Mouse (Mus musculus): Measurements from ENCODE around the gene Lmx1b.

Lmx1b gene

GRCm38 (mm10) chr2:33640171-33640721 lies at the start of gene Lmx1b:
Gene Lmx1b (minus strand): TSS chr2:33640511.
- in situ Hi-C loops (cut with MboI, MseI): loop anchor here in 1 of 2 experiments (5.0 kb wide), 1 partner anchor 148 kb away; no protein-coding TSS in a partner anchor

GRCm38 (mm10) chr2:33689880-33690462 lies 49.7 kb upstream of the Lmx1b start:
- in situ Hi-C loops (cut with MboI, MseI): no loop called here

GRCm38 (mm10) chr2:33689155-33689879 lies 49.0 kb upstream of the Lmx1b start:
- in situ Hi-C loops (cut with MboI, MseI): no loop called here

GRCm38 (mm10) chr2:33683594-33683993 lies 43.3 kb upstream of the Lmx1b start:
- in situ Hi-C loops (cut with MboI, MseI): no loop called here

GRCm38 (mm10) chr2:33683095-33683494 lies 42.8 kb upstream of the Lmx1b start:
- in situ Hi-C loops (cut with MboI, MseI): no loop called here

GRCm38 (mm10) chr2:33682219-33682618 lies 41.9 kb upstream of the Lmx1b start:
- in situ Hi-C loops (cut with MboI, MseI): no loop called here

GRCm38 (mm10) chr2:33678950-33679654 lies 38.8 kb upstream of the Lmx1b start:
- in situ Hi-C loops (cut with MboI, MseI): loop anchor here in 1 of 2 experiments (5.0 kb wide), 1 partner anchor 53 kb away; no protein-coding TSS in a partner anchor

- in situ Hi-C loops (cut with MboI, MseI): no loop called here
These were observed 32.6 kb upstream of the Lmx1b start for GRCm38 (mm10) chr2:33672701-33673472.

GRCm38 (mm10) chr2:33668741-33669140 lies 28.4 kb upstream of the Lmx1b start:
- in situ Hi-C loops (cut with MboI, MseI): no loop called here

GRCm38 (mm10) chr2:33666388-33666945 lies 26.2 kb upstream of the Lmx1b start:
- in situ Hi-C loops (cut with MboI, MseI): no loop called here

- in situ Hi-C loops (cut with MboI, MseI): no loop called here
These were observed 25.2 kb upstream of the Lmx1b start for GRCm38 (mm10) chr2:33665363-33666058.

GRCm38 (mm10) chr2:33664661-33665060 lies 24.4 kb upstream of the Lmx1b start:
- in situ Hi-C loops (cut with MboI, MseI): no loop called here

GRCm38 (mm10) chr2:33659288-33659629 lies 18.9 kb upstream of the Lmx1b start:
- in situ Hi-C loops (cut with MboI, MseI): no loop called here

GRCm38 (mm10) chr2:33658602-33659287 lies 18.4 kb upstream of the Lmx1b start:
- in situ Hi-C loops (cut with MboI, MseI): no loop called here

- in situ Hi-C loops (cut with MboI, MseI): no loop called here
These were observed 12.3 kb upstream of the Lmx1b start for GRCm38 (mm10) chr2:33652517-33653198.

- in situ Hi-C loops (cut with MboI, MseI): no loop called here
These were observed 9.1 kb upstream of the Lmx1b start for GRCm38 (mm10) chr2:33649371-33649770.

- in situ Hi-C loops (cut with MboI, MseI): no loop called here
These were observed 8.6 kb upstream of the Lmx1b start for GRCm38 (mm10) chr2:33648894-33649293.

- in situ Hi-C loops (cut with MboI, MseI): no loop called here
These were observed 5.9 kb upstream of the Lmx1b start for GRCm38 (mm10) chr2:33646283-33646550.

GRCm38 (mm10) chr2:33645538-33646282 lies 5.4 kb upstream of the Lmx1b start:
- in situ Hi-C loops (cut with MboI, MseI): no loop called here

All from T-helper 17 cell (primary cell).